ENCODE assay signal across 20 mouse cellular contexts in the genomic region with DNA sequence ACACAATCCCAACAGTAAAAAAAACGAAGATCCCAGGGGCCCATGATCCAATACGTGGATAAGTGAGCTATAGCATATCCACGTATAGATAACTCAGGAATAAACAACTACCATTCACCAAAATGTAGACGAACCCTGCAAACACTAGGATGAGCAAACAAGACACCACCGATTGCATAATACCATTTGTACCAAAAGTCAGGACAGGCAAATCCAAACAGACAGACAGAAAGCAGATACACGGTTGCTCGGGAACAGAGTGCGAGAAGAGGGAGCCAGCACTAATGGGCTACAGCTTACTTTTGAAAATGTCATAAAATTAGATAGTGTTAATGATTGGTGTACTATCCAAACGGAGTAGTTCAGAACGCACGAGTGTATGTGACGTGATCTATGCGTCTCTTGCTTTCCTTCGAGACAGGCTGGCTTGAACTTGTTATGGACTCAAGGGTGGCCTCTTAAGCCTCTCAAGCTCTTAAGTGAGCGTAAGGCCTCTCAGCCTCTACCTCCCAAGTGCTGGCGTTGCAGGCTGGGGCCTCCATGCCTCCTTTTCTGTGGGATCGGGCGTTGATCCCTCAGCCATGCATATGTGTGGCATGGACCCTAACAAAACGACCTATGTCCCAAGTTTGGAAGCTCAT. TPM values are rescaled to one million over a fixed set of nuclear protein-coding genes. Genes with fewer than 3 reads are reported as not detected.
DNase-seq lines count a peak whose midpoint lies in the region; ATAC-seq and TF ChIP-seq lines count a peak whose summit lies in the region.
"Had no signal": no experiment of that assay in that cellular context is flagged by ENCODE, and none has a peak within 500 bp of the region (broad histone marks: within the 10 kb centered on the region; RNA-seq: fewer than 3 reads in every experiment).

No protein-coding gene starts in this region.

- H3K27me3 ChIP-seq in liver, embryonic 16.5 days (ENCODE audit: control insufficient read depth, insufficient read depth, low read depth, low read length) = no peaks in the 10 kb centered on the region
- H3K27me3 ChIP-seq in lung, postnatal 0 days (replicated peaks; ENCODE audit: insufficient read depth, low read length) = no peaks in the 10 kb centered on the region
- H3K27me3 ChIP-seq: forebrain, embryonic 15.5 days; hindbrain, embryonic 15.5 days had no signal

- no peak for TF ChIP-seq EP300 in lung, postnatal 0 days (IDR thresholded peaks at IDR 0.05)

- ATAC-seq in liver, embryonic 16.5 days (ENCODE audit: low read depth) = peak; percentile 51; the same call in 1 of the 2 replicates
- ATAC-seq in lung, postnatal 0 days = peak; percentile 73
- ATAC-seq: CD4-positive, CD25-positive, alpha-beta regulatory T cell, adult 4 months; forebrain, embryonic 15.5 days had no signal

- H3K4me2 ChIP-seq in liver, embryonic 16.5 days (ENCODE audit: low read depth, low read length) = no peak overlapping the region
- no peak overlapping the region for H3K4me2 ChIP-seq in lung, postnatal 0 days (replicated peaks; ENCODE audit: low read depth, low read length)
- H3K4me2 ChIP-seq: embryonic facial prominence, embryonic 12.5 days; forebrain, embryonic 15.5 days; heart, embryonic 13.5 days; hindbrain, embryonic 15.5 days had no signal

- H3K4me1 ChIP-seq in liver, embryonic 16.5 days (ENCODE audit: control insufficient read depth, low read depth, low read length) = no peaks in the 10 kb centered on the region; the same call in 1 of the 2 replicates
- H3K4me1 ChIP-seq in lung, postnatal 0 days (ENCODE audit: insufficient read depth, low read depth, low read length) = no peaks in the 10 kb centered on the region
- H3K4me1 ChIP-seq: embryonic facial prominence, embryonic 12.5 days had no signal

- H3K36me3 ChIP-seq in liver, embryonic 16.5 days (ENCODE audit: control insufficient read depth, insufficient read depth) = no peaks in the 10 kb centered on the region
- no peaks in the 10 kb centered on the region for H3K36me3 ChIP-seq in lung, postnatal 0 days (ENCODE audit: insufficient read depth, low read length)
- H3K36me3 ChIP-seq: embryonic facial prominence, embryonic 12.5 days; forebrain, embryonic 15.5 days; G1E; heart, embryonic 13.5 days; hindbrain, embryonic 15.5 days had no signal

- DNase-seq in liver (no peak), adipocyte (ENCODE audit: low spot score) (peak; percentile 14)
- peak; percentile 68 for DNase-seq in lung, postnatal 0 days (ENCODE audit: low spot score)
- DNase-seq in lung, postnatal 14 days = no peak
- DNase-seq in right cerebral cortex, postnatal 25 days = no peak
- DNase-seq: adrenal gland, postnatal 10 days; cerebellum, adult 11 months; cerebellum, adult 8-10 months; cerebellum, postnatal 14 days; embryo, embryonic 11 days; gastrocnemius, postnatal 36 days; heart, adult 18-20 months; heart, postnatal 36 days had no signal

- H3K9ac ChIP-seq in liver, embryonic 16.5 days (ENCODE audit: low read depth, low read length) = no peak overlapping the region
- no peak overlapping the region for H3K9ac ChIP-seq in lung, postnatal 0 days (replicated peaks; ENCODE audit: low read depth)
- H3K9ac ChIP-seq: embryonic facial prominence, embryonic 12.5 days; forebrain, embryonic 15.5 days; heart, embryonic 13.5 days; hindbrain, embryonic 15.5 days had no signal

- H3K27ac ChIP-seq in liver, embryonic 16.5 days (ENCODE audit: low read length) = no peak overlapping the region
- H3K27ac ChIP-seq in lung, postnatal 0 days (ENCODE audit: low read length) = no peak overlapping the region
- H3K27ac ChIP-seq: embryonic facial prominence, embryonic 12.5 days; forebrain, embryonic 15.5 days; heart, embryonic 13.5 days; hindbrain, embryonic 15.5 days had no signal

- H3K4me3 ChIP-seq in liver, embryonic 16.5 days (ENCODE audit: low read depth, low read length) = no peak overlapping the region
- no peak overlapping the region for H3K4me3 ChIP-seq in lung, postnatal 0 days (ENCODE audit: low read depth, low read length)
- H3K4me3 ChIP-seq: embryonic facial prominence, embryonic 12.5 days; forebrain, embryonic 15.5 days; heart, embryonic 13.5 days; hindbrain, embryonic 15.5 days had no signal

- TF ChIP-seq CTCF in lung, postnatal 0 days (IDR thresholded peaks at IDR 0.05) = no peak

- H3K9me3 ChIP-seq in liver, embryonic 16.5 days (replicated peaks; ENCODE audit: control insufficient read depth, low read length) = no peaks in the 10 kb centered on the region
- no peaks in the 10 kb centered on the region for H3K9me3 ChIP-seq in lung, postnatal 0 days (ENCODE audit: low read length)
- H3K9me3 ChIP-seq: embryonic facial prominence, embryonic 12.5 days; forebrain, embryonic 15.5 days; G1E; heart, embryonic 13.5 days; hindbrain, embryonic 15.5 days had no signal

- WGBS in liver, embryonic 16.5 days (ENCODE audit: insufficient replicate concordance) = 60% methylated on average over 19 of the region's 19 CpGs
- 50% methylated on average over 19 of the region's 19 CpGs for WGBS in lung, postnatal 0 days

RNA-seq across cellular contexts. Expression of a gene that starts 20.2 kb away (rescaled TPM):
- polyA plus RNA-seq in liver, embryonic 16.5 days (2015; fragmentation: Nextera tagmentation; extraction: Ambion mirVana) = 22.2 and 26.6 TPM in 2 replicates
- 58.5 and 59.7 TPM in 2 replicates for polyA plus RNA-seq in lung, postnatal 0 days (2015; fragmentation: Nextera tagmentation; extraction: Ambion mirVana)

Comparison
In these comparisons a context has a peak if more than half of its experiments do, and no peak if none do; other contexts are left out.
1. DNase-seq: peak in lung, postnatal 0 days (single experiment) and adipocyte (single experiment); none in liver (single experiment), lung, postnatal 14 days (single experiment) and right cerebral cortex, postnatal 25 days (single experiment).